Mouse (Mus musculus) hindbrain, embryonic 11.5 days (tissue): ENCODE data around the gene Mreg. TPM values are rescaled to one million over a fixed set of nuclear protein-coding genes. Genes with fewer than 3 reads are reported as not detected.

Source experiments
- ATAC-seq: fragments of 200-750 bp; cut with Nextera tagmentation; 2 replicates; pipeline ENCODE4 v1.8.0; 2017; ENCODE audit warnings: mild to moderate bottlenecking, moderate TSS enrichment, moderate library complexity; ENCODE audit not compliant: low FRiP score
- DNase-seq: peaks from one replicate; pipeline ENCODE4 v3.0.0-alpha.2; 2015; ENCODE audit warnings: low spot score
- H3K27ac ChIP-seq: fragments of 300-500 bp; sonication (generic); 2 replicates; pipeline ENCODE4 v1.5.1; 2014; ENCODE audit warnings: mild to moderate bottlenecking, low read depth, low read length
- H3K27me3 ChIP-seq: fragments of 300-500 bp; sonication (generic); 2 replicates; pipeline ENCODE4 v1.6.1; 2014; ENCODE audit warnings: mild to moderate bottlenecking, low read length, moderate library complexity, mixed read lengths; ENCODE audit not compliant: control insufficient read depth, insufficient read depth
- H3K36me3 ChIP-seq: fragments of 300-500 bp; sonication (generic); 2 replicates; pipeline ENCODE4 v1.6.1; 2014; ENCODE audit warnings: mild to moderate bottlenecking, low read length, moderate library complexity, mixed read lengths; ENCODE audit not compliant: control insufficient read depth, insufficient read depth
- H3K4me1 ChIP-seq: fragments of 300-500 bp; sonication (generic); replicated peaks from 2 replicates; pipeline ENCODE4 v1.6.1; 2014; ENCODE audit warnings: low read length, mixed read lengths; ENCODE audit not compliant: control insufficient read depth, insufficient read depth
- H3K4me2 ChIP-seq: fragments of 300-500 bp; sonication (generic); replicated peaks from 2 replicates; pipeline ENCODE4 v1.6.1; 2014; ENCODE audit warnings: mild to moderate bottlenecking, low read depth, low read length
- H3K4me3 ChIP-seq: fragments of 300-500 bp; sonication (generic); 2 replicates; pipeline ENCODE4 v1.5.1; 2014; ENCODE audit warnings: low read depth, low read length
- H3K9ac ChIP-seq: fragments of 300-500 bp; sonication (generic); 2 replicates; pipeline ENCODE4 v1.6.1; 2014; ENCODE audit warnings: low read depth, low read length
- H3K9me3 ChIP-seq: fragments of 300-500 bp; sonication (generic); 2 replicates; pipeline ENCODE4 v1.6.1; 2016; ENCODE audit warnings: low read length; ENCODE audit not compliant: control insufficient read depth
- WGBS: fragments of 180-500 bp; shearing (Covaris S2); extraction: QIAGEN DNeasy Blood & Tissue Kit; methylation state at CpG from one replicate; pipeline ENCODE4 v1.1.7; 2014; 5-methylcytosine and 5-hydroxymethylcytosine counted together
- polyA plus RNA-seq: library from polyadenylated mRNA; unstranded; fragments of >200 nt; fragmentation: Nextera tagmentation; extraction: Ambion mirVana; gene quantifications from 2 replicates; pipeline ENCODE4 v1.2.1, GENCODE M21; 2014

Mreg gene
- polyA plus RNA-seq: 15.6 and 24.1 TPM in 2 replicates

GRCm38 (mm10) chr1:72211701-72212699, at the start of gene Mreg:
Gene Mreg (minus strand): TSS chr1:72212307.
- Histone ChIP-seq H3K4me1 (no peaks in the 10 kb centered on the region), H3K4me3 (peak within 1 kb of the TSS; percentile 71), H3K36me3 (no peaks in the 10 kb centered on the region), H3K9me3 (no peaks in the 10 kb centered on the region), H3K27ac (0 out of 2 replicates have a peak within 1 kb of the TSS, but pooled peaks have one; percentile 20), H3K27me3 (peaks cover 7% of the 10 kb centered on the region; the same call in 1 of the 2 replicates), H3K9ac (peak within 1 kb of the TSS; percentile 69), H3K4me2 (peak within 1 kb of the TSS; percentile 99)
- peak; percentile 76 for DNase-seq
- under 1% methylated on average over 70 of the region's 89 CpGs for WGBS
- ATAC-seq: peak; percentile 78

- no peak for DNase-seq
- Histone ChIP-seq H3K4me1 (no peaks in the 10 kb centered on the region), H3K27me3 (no peaks in the 10 kb centered on the region), H3K9ac (no peak overlapping the region), H3K4me2 (no peak overlapping the region), H3K4me3 (no peak overlapping the region), H3K9me3 (no peaks in the 10 kb centered on the region), H3K36me3 (no peaks in the 10 kb centered on the region), H3K27ac (no peak overlapping the region)
- 88% methylated on average over 9 of the region's 9 CpGs for WGBS
- no peak for ATAC-seq
Measured at GRCm38 (mm10) chr1:72256381-72257256, 44.5 kb upstream of the Mreg start.

DNA sequence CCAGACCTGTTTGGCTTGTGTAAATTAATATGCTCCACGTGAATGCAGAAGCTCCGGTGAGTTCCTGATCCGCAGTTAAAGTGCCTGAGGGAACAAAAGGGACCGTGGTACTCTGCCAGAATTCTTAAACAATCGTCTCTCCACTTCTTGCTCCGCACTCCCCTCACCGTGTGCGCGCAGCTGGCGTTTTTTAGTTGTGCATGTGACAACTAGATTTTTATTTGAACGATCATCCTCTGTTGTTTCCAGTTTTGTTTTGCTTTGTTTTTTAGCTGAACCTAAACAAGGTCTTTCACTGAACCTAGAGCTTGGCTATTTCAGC, 43.7 kb upstream of the Mreg start:
- DNase-seq (no peak), ATAC-seq (no peak)
- Histone ChIP-seq H3K4me2 (peak overlapping the region; percentile 54; the same call in 1 of the 2 replicates), H3K4me1 (no peaks in the 10 kb centered on the region), H3K4me3 (0 out of 2 replicates have a peak overlapping the region, but pooled peaks have one; percentile 32), H3K9ac (0 out of 2 replicates have a peak overlapping the region, but pooled peaks have one; percentile 2), H3K9me3 (no peaks in the 10 kb centered on the region), H3K27me3 (no peaks in the 10 kb centered on the region), H3K36me3 (no peaks in the 10 kb centered on the region), H3K27ac (peak overlapping the region; percentile 72; the same call in 1 of the 2 replicates)
- WGBS: 45% methylated on average over 11 of the region's 11 CpGs

DNA sequence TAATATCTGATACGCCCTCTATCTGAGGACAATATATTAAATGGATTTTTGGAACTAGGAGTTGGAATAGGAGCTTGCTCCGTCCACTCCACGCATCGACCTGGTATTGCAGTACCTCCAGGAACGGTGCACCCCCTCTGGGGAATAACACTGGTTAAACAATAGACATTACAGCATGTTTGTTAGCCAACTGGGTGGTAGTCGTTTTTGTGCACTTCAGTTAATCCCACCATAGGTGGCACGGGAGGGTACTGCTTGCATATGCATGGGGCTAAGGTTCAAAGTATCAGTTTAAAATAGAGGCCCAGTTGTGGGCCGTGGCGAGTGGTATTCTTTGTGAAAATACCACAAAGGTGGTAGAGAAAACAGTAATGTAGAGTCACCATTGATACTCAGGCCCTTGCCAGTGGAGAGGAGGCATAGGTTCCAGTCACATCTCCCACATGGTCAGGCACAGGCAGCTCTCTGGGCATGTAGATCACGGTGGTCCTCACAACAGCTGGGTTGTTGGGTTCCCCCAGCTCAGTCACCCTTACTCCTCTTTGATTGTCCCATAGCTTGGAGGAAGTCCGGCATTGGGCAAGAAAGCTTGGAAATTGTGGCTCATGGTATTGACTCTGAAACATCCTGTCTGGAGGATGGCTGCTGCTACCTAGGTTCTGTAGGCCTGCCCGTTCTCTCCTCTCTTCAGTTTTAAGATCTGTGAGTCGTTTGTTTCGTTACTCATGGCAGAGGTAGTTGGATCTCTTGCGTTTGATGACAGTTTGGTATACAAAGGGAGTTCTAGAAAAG, 43.2 kb upstream of the Mreg start:
- whole genome bisulfite sequencing: 8% methylated on average over 15 of the region's 15 CpGs
- ATAC-seq (peak; percentile 90), DNase-seq (peak; percentile 82)
- peak overlapping the region; percentile 72 for H3K27ac ChIP-seq
- H3K4me3 ChIP-seq: peak overlapping the region; percentile 32
- H3K4me2 ChIP-seq: peak overlapping the region; percentile 54
- H3K9ac ChIP-seq: peak overlapping the region; percentile 52; the same call in 1 of the 2 replicates
- H3K4me1 ChIP-seq: no peaks in the 10 kb centered on the region
- H3K27me3 ChIP-seq: no peaks in the 10 kb centered on the region
- H3K9me3 ChIP-seq: no peaks in the 10 kb centered on the region
- H3K36me3 ChIP-seq: no peaks in the 10 kb centered on the region

GRCm38 (mm10) chr1:72254545-72255061, 42.5 kb upstream of the Mreg start:
- ATAC-seq (peak; percentile 93), DNase-seq (peak; percentile 94)
- H3K9me3 ChIP-seq: no peaks in the 10 kb centered on the region
- H3K4me2 ChIP-seq: peak overlapping the region; percentile 54
- peak overlapping the region; percentile 32 for H3K4me3 ChIP-seq
- H3K36me3 ChIP-seq: no peaks in the 10 kb centered on the region
- H3K9ac ChIP-seq: peak overlapping the region; percentile 52
- WGBS: 2% methylated on average over 35 of the region's 35 CpGs
- peak overlapping the region; percentile 72 for H3K27ac ChIP-seq
- H3K4me1 ChIP-seq: no peaks in the 10 kb centered on the region
- H3K27me3 ChIP-seq: no peaks in the 10 kb centered on the region

- ATAC-seq (peak; percentile 28; the same call in 1 of the 2 replicates), DNase-seq (no peak)
- Histone ChIP-seq H3K4me2 (peak overlapping the region; percentile 54), H3K9me3 (no peaks in the 10 kb centered on the region), H3K4me1 (no peaks in the 10 kb centered on the region), H3K27ac (no peak overlapping the region), H3K4me3 (peak overlapping the region; percentile 32), H3K9ac (no peak overlapping the region), H3K27me3 (no peaks in the 10 kb centered on the region), H3K36me3 (no peaks in the 10 kb centered on the region)
- WGBS: 27% methylated on average over 11 of the region's 11 CpGs
Measured at GRCm38 (mm10) chr1:72253881-72254491, 41.9 kb upstream of the Mreg start.

DNA sequence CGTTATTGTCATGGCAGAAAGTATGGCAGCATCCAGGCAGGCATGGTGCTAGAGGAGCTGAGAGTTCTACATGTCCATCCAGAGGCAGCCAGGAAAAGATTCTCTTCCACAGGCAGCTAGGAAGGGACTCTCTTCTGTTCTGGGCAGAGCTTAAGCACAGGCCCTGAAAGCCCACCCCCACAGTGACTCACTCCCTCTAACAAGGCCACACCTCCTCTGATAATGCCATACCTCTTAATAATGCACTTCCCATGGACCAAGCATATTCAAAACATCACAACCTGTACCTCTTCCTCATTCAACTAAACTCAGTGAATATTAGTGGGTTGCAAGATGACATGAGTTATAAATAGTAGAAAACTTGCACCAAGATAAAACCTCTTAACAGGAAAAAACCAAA, 39.7 kb upstream of the Mreg start:
- H3K9ac ChIP-seq: no peak overlapping the region
- H3K36me3 ChIP-seq: no peaks in the 10 kb centered on the region
- no peak overlapping the region for H3K4me3 ChIP-seq
- no peaks in the 10 kb centered on the region for H3K27me3 ChIP-seq
- 84% methylated on average over 1 of the region's 1 CpGs for WGBS
- H3K27ac ChIP-seq: no peak overlapping the region
- H3K4me2 ChIP-seq: no peak overlapping the region
- ATAC-seq (no peak), DNase-seq (no peak)
- no peaks in the 10 kb centered on the region for H3K9me3 ChIP-seq
- no peaks in the 10 kb centered on the region for H3K4me1 ChIP-seq
